Mouse (Mus musculus) megakaryocyte, embryonic 14.5 days (primary cell): ENCODE results near the gene Abhd17b. TPM values are rescaled to one million over a fixed set of nuclear protein-coding genes. Genes with fewer than 3 reads are reported as not detected.
"Not testable (repeated sequence)": the region's sequence is repeated elsewhere in the genome, so short reads cannot be mapped to it uniquely, and the experiment has no call there.

ENCODE experiments used
- H3K27me3 ChIP-seq: replicated peaks from 2 replicates; pipeline ENCODE3; 2012; ENCODE audit warnings: inconsistent platforms
- H3K36me3 ChIP-seq: replicated peaks from 2 replicates; pipeline ENCODE3; 2012; ENCODE audit warnings: low read length, inconsistent platforms, mixed read lengths
- H3K4me1 ChIP-seq: 2 replicates; pipeline ENCODE4 v1.6.1; 2012; ENCODE audit warnings: inconsistent platforms
- H3K4me3 ChIP-seq: replicated peaks from 2 replicates; pipeline ENCODE3; 2012; ENCODE audit warnings: moderate library complexity, mild to moderate bottlenecking, inconsistent platforms
- H3K9me3 ChIP-seq: 2 replicates; pipeline ENCODE4 v1.6.1; 2012; ENCODE audit warnings: inconsistent platforms
- FLI1 ChIP-seq: IDR thresholded peaks from 2 replicates; pipeline ENCODE4 v1.6.1; 2012; ENCODE audit warnings: low read length, inconsistent platforms, mixed read lengths
- GATA1 ChIP-seq: IDR thresholded peaks from 3 replicates; pipeline ENCODE4 v1.6.1; 2012; ENCODE audit warnings: mixed read lengths, low read length, inconsistent platforms, borderline replicate concordance
- polyA plus RNA-seq: library from polyadenylated mRNA; stranded (reverse); fragments of >175 nt; gene quantifications from 2 replicates; pipeline ENCODE4 v1.2.3, GENCODE M21; 2012; ENCODE audit warnings: low replicate concordance; ENCODE audit not compliant: insufficient read depth

Abhd17b gene
- polyA plus RNA-seq, 1 experiment = 10.1 TPM

GRCm38 (mm10) chr19:21626271-21626988 lies 26.6 kb upstream of the Abhd17b start:
- H3K4me1 ChIP-seq = peaks cover 80% of the 10 kb centered on the region
- TF ChIP-seq GATA1 = no peak
- TF ChIP-seq FLI1 = no peak
- no peak overlapping the region for H3K4me3 ChIP-seq
- no peaks in the 10 kb centered on the region for H3K27me3 ChIP-seq
- H3K9me3 ChIP-seq = no peaks in the 10 kb centered on the region
- peaks cover 12% of the 10 kb centered on the region for H3K36me3 ChIP-seq

- not testable (repeated sequence) for H3K27me3 ChIP-seq, H3K9me3 ChIP-seq, H3K36me3 ChIP-seq, H3K4me3 ChIP-seq
- peaks cover 78% of the 10 kb centered on the region for H3K4me1 ChIP-seq
Observed at GRCm38 (mm10) chr19:21628440-21628839, 24.5 kb upstream of the Abhd17b start.

GRCm38 (mm10) chr19:21629030-21629429 lies 24.0 kb upstream of the Abhd17b start:
- Histone ChIP-seq H3K36me3 (peaks cover 3% of the 10 kb centered on the region), H3K4me3 (no peak overlapping the region), H3K9me3 (no peaks in the 10 kb centered on the region), H3K27me3 (no peaks in the 10 kb centered on the region), H3K4me1 (peaks cover 78% of the 10 kb centered on the region)
- TF ChIP-seq GATA1 (no peak), FLI1 (no peak)

GRCm38 (mm10) chr19:21629501-21629900 lies 23.5 kb upstream of the Abhd17b start:
- peaks cover 78% of the 10 kb centered on the region for H3K4me1 ChIP-seq
- H3K4me3 ChIP-seq = no peak overlapping the region
- no peak for TF ChIP-seq FLI1
- TF ChIP-seq GATA1 = no peak
- no peaks in the 10 kb centered on the region for H3K9me3 ChIP-seq
- H3K36me3 ChIP-seq = peaks cover 3% of the 10 kb centered on the region
- H3K27me3 ChIP-seq = no peaks in the 10 kb centered on the region

- H3K4me3 ChIP-seq = no peak overlapping the region
- H3K9me3 ChIP-seq = no peaks in the 10 kb centered on the region
- H3K4me1 ChIP-seq = peaks cover 75% of the 10 kb centered on the region
- TF ChIP-seq FLI1 (no peak), GATA1 (no peak)
- H3K36me3 ChIP-seq = no peaks in the 10 kb centered on the region
- no peaks in the 10 kb centered on the region for H3K27me3 ChIP-seq
Observed at GRCm38 (mm10) chr19:21630656-21631331, 22.2 kb upstream of the Abhd17b start.

GRCm38 (mm10) chr19:21635406-21635805 lies 17.6 kb upstream of the Abhd17b start:
- Histone ChIP-seq H3K4me1 (peaks cover 54% of the 10 kb centered on the region), H3K36me3 (peaks cover 8% of the 10 kb centered on the region), H3K4me3 (no peak overlapping the region), H3K9me3 (no peaks in the 10 kb centered on the region), H3K27me3 (no peaks in the 10 kb centered on the region)
- TF ChIP-seq FLI1 (no peak), GATA1 (no peak)

GRCm38 (mm10) chr19:21636907-21637306 lies 16.1 kb upstream of the Abhd17b start:
- peaks cover 52% of the 10 kb centered on the region for H3K4me1 ChIP-seq
- H3K4me3 ChIP-seq = no peak overlapping the region
- no peak for TF ChIP-seq GATA1
- no peak for TF ChIP-seq FLI1
- no peaks in the 10 kb centered on the region for H3K9me3 ChIP-seq
- peaks cover 12% of the 10 kb centered on the region for H3K36me3 ChIP-seq
- no peaks in the 10 kb centered on the region for H3K27me3 ChIP-seq

GRCm38 (mm10) chr19:21637672-21638071 lies 15.3 kb upstream of the Abhd17b start:
- Histone ChIP-seq H3K4me1 (peaks cover 57% of the 10 kb centered on the region), H3K4me3 (no peak overlapping the region), H3K36me3 (peaks cover 12% of the 10 kb centered on the region), H3K9me3 (no peaks in the 10 kb centered on the region), H3K27me3 (no peaks in the 10 kb centered on the region)
- TF ChIP-seq FLI1 (no peak), GATA1 (no peak)

GRCm38 (mm10) chr19:21643935-21644334 lies 9.1 kb upstream of the Abhd17b start:
- H3K4me3 ChIP-seq = no peak overlapping the region
- no peaks in the 10 kb centered on the region for H3K9me3 ChIP-seq
- peaks cover 16% of the 10 kb centered on the region for H3K36me3 ChIP-seq
- H3K27me3 ChIP-seq = no peaks in the 10 kb centered on the region
- peaks cover 79% of the 10 kb centered on the region for H3K4me1 ChIP-seq
- no peak for TF ChIP-seq GATA1
- TF ChIP-seq FLI1 = no peak

GRCm38 (mm10) chr19:21645301-21645700 lies 7.7 kb upstream of the Abhd17b start:
- H3K36me3 ChIP-seq = peaks cover 13% of the 10 kb centered on the region
- no peak overlapping the region for H3K4me3 ChIP-seq
- no peaks in the 10 kb centered on the region for H3K9me3 ChIP-seq
- TF ChIP-seq GATA1 (no peak), FLI1 (no peak)
- no peaks in the 10 kb centered on the region for H3K27me3 ChIP-seq
- peaks cover 92% of the 10 kb centered on the region for H3K4me1 ChIP-seq
